Mouse (Mus musculus): ENCODE data around the gene Vsig10l. TPM values are rescaled to one million over a fixed set of nuclear protein-coding genes. Genes with fewer than 3 reads are reported as not detected.

The Vsig10l gene
- polyA plus RNA-seq, 1 experiment from 2014 or later, result 4.1 TPM

DNA sequence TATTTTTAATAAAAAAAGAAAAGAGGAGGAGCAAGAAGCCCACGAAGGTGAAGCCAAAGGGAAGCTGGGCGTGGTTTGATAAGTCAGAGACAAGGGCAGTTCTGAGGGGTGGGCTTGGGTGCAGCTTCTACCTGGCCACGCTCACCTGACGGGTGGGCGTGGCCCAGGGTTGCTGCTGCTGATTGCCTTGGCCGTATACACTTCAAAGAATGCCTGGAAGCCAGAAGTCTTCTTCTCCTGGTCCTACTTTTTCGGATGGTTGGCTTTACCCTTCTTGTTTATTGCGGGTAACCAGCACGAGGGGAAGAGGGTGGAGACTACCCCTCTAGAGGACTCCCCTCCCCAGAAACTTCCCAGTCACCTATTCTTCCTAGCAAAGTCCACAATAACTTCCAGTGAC is 20.3 kb upstream of the Vsig10l start:
- Histone ChIP-seq H3K4me2 (replicated peaks) (peak overlapping the region; percentile 89), H3K4me3 (replicated peaks) (peak overlapping the region; percentile 51), H3K9me3 (no peaks in the 10 kb centered on the region), H3K4me1 (replicated peaks) (peaks cover 10% of the 10 kb centered on the region), H3K27me3 (replicated peaks) (no peaks in the 10 kb centered on the region), H3K36me3 (no peaks in the 10 kb centered on the region), H3K27ac (peak overlapping the region; percentile 98), H3K9ac (peak overlapping the region; percentile 66)
- ATAC-seq, result peak; percentile 9; the same call in 1 of the 2 replicates
- WGBS, result 11% methylated on average over 9 of the region's 9 CpGs

GRCm38 (mm10) chr7:43443126-43443916 is 19.6 kb upstream of the Vsig10l start:
- Histone ChIP-seq H3K4me3 (replicated peaks) (peak overlapping the region; percentile 51), H3K27ac (peak overlapping the region; percentile 98), H3K4me1 (replicated peaks) (peaks cover 10% of the 10 kb centered on the region), H3K36me3 (no peaks in the 10 kb centered on the region), H3K9me3 (no peaks in the 10 kb centered on the region), H3K9ac (peak overlapping the region; percentile 66), H3K27me3 (replicated peaks) (no peaks in the 10 kb centered on the region), H3K4me2 (replicated peaks) (peak overlapping the region; percentile 89)
- under 1% methylated on average over 36 of the region's 36 CpGs for WGBS
- peak; percentile 94 for ATAC-seq

GRCm38 (mm10) chr7:43443917-43444293 is 19.0 kb upstream of the Vsig10l start, which contains the start of the genes Etfb and Gm45233:
Etfb (plus strand) TSS chr7:43444083.
Gm45233 (plus strand) TSS chr7:43444128.
- Histone ChIP-seq H3K36me3 (no peaks in the 10 kb centered on the region; the same call in 1 of the 2 replicates), H3K27me3 (replicated peaks) (no peaks in the 10 kb centered on the region), H3K4me2 (replicated peaks) (peak within 1 kb of the TSS; percentile 89), H3K9me3 (no peaks in the 10 kb centered on the region), H3K4me1 (replicated peaks) (peaks cover 10% of the 10 kb centered on the region), H3K27ac (peak within 1 kb of the TSS; percentile 98), H3K9ac (peak within 1 kb of the TSS; percentile 66), H3K4me3 (replicated peaks) (peak within 1 kb of the TSS; percentile 51)
- WGBS, result 0% methylated on average over 27 of the region's 27 CpGs
- peak; percentile 97 for ATAC-seq

- H3K4me1 ChIP-seq (replicated peaks), result peaks cover 7% of the 10 kb centered on the region
- no peak overlapping the region for H3K27ac ChIP-seq
- H3K36me3 ChIP-seq, result peaks cover 2% of the 10 kb centered on the region; the same call in 1 of the 2 replicates
- H3K27me3 ChIP-seq (replicated peaks), result no peaks in the 10 kb centered on the region
- 79% methylated on average over 4 of the region's 4 CpGs for WGBS
- H3K4me2 ChIP-seq (replicated peaks), result no peak overlapping the region
- no peak overlapping the region for H3K4me3 ChIP-seq (replicated peaks)
- ATAC-seq, result no peak
- no peaks in the 10 kb centered on the region for H3K9me3 ChIP-seq
- H3K9ac ChIP-seq, result no peak overlapping the region
These were observed 15.2 kb upstream of the Vsig10l start for GRCm38 (mm10) chr7:43447801-43448200.

GRCm38 (mm10) chr7:43448246-43448645 is 14.7 kb upstream of the Vsig10l start:
- Histone ChIP-seq H3K9ac (no peak overlapping the region), H3K27me3 (replicated peaks) (no peaks in the 10 kb centered on the region), H3K4me3 (replicated peaks) (no peak overlapping the region), H3K9me3 (no peaks in the 10 kb centered on the region), H3K36me3 (peaks cover 5% of the 10 kb centered on the region), H3K4me1 (replicated peaks) (peaks cover 5% of the 10 kb centered on the region), H3K4me2 (replicated peaks) (no peak overlapping the region), H3K27ac (no peak overlapping the region)
- WGBS, result 82% methylated on average over 3 of the region's 3 CpGs
- no peak for ATAC-seq

DNA sequence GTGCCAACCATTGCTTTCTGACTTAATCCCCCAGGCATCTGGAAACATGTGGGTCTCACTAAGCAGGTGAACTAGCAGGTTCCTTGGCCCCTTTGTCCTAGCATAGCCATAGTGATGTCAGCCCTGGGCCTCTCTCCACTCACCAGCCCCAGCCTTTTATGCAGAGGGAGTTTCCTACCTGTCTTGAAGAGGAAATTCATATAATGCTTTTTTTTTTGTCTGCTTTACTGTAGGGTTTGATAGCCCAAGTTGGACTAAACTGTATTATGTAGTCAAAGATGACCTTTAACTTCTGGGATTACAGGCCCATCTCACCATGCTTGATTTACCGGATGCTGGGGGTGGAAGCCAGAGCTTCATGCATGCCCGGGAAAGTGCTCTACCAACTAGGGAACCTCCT is 13.1 kb upstream of the Vsig10l start:
- H3K9ac ChIP-seq, result no peak overlapping the region
- 96% methylated on average over 2 of the region's 2 CpGs for WGBS
- no peak overlapping the region for H3K4me2 ChIP-seq (replicated peaks)
- H3K9me3 ChIP-seq, result no peaks in the 10 kb centered on the region
- H3K36me3 ChIP-seq, result peaks cover 16% of the 10 kb centered on the region
- ATAC-seq, result no peak
- H3K4me1 ChIP-seq (replicated peaks), result no peaks in the 10 kb centered on the region
- no peak overlapping the region for H3K4me3 ChIP-seq (replicated peaks)
- no peaks in the 10 kb centered on the region for H3K27me3 ChIP-seq (replicated peaks)
- no peak overlapping the region for H3K27ac ChIP-seq

DNA sequence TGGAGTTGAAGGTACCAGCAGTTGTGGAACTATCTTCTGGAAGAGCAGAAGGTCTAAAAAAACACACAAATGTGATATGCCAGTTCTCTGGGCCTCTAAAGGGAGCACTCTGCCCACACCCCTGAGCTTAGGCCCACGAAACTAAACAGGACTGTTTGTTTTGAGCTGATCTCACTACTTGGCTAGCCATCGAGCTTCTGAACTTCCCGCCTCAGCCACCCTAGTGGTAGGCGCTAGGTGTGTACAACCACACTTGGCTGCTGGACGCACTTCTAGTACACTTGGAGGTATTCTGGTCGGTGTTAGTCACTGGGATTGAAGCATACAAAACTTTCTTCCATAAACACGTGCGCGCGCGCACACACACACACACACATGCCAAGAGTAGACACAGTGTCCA is 11.2 kb upstream of the Vsig10l start:
- Histone ChIP-seq H3K4me1 (replicated peaks) (no peaks in the 10 kb centered on the region), H3K4me2 (replicated peaks) (no peak overlapping the region), H3K4me3 (replicated peaks) (no peak overlapping the region), H3K9me3 (no peaks in the 10 kb centered on the region), H3K9ac (no peak overlapping the region), H3K36me3 (peaks cover 21% of the 10 kb centered on the region), H3K27me3 (replicated peaks) (no peaks in the 10 kb centered on the region), H3K27ac (no peak overlapping the region)
- no peak for ATAC-seq
- WGBS, result 92% methylated on average over 11 of the region's 11 CpGs

GRCm38 (mm10) chr7:43452609-43453008 is 10.3 kb upstream of the Vsig10l start:
- WGBS, result 45% methylated on average over 4 of the region's 4 CpGs
- H3K36me3 ChIP-seq, result peaks cover 27% of the 10 kb centered on the region
- no peaks in the 10 kb centered on the region for H3K9me3 ChIP-seq
- H3K9ac ChIP-seq, result no peak overlapping the region
- H3K4me3 ChIP-seq (replicated peaks), result no peak overlapping the region
- H3K4me1 ChIP-seq (replicated peaks), result no peaks in the 10 kb centered on the region
- no peak overlapping the region for H3K4me2 ChIP-seq (replicated peaks)
- H3K27ac ChIP-seq, result no peak overlapping the region
- ATAC-seq, result no peak
- H3K27me3 ChIP-seq (replicated peaks), result no peaks in the 10 kb centered on the region

DNA sequence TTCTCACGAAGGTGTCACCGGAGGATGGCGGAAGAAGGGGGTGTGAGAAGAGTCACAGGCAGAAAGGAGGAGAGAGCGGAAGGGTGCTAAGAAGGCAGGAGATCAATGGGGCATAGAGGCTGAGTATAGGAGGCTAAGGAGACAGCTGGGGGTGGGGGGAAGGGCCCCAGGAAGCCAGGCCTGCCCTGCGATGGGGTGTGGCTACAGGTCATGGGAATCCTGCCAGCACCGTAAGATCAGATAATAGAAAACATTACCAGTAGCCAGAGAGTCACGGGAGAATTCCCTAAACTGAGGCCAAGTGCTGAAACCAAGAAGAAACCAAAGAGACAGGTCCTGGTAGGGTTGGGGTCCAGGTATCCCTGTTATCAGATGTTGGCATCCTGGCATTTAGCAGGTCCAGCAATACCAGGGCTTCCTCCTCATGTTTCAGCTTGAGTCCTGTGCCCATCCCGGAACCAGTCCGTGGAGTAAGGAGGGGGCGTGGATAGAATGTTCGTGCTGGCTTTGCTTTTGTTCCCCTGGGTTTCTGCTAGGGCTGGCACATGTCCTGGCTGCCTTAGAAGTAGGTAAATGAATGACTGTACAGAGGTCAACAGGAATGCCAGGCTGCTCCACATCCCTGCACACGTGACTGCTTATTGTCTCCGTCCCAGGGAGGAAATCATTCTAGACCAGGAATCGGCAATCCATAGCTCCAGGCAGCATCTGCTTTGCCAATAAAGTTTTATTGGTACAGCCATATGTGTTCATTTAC is 9.2 kb upstream of the Vsig10l start:
- no peaks in the 10 kb centered on the region for H3K4me1 ChIP-seq (replicated peaks)
- no peaks in the 10 kb centered on the region for H3K9me3 ChIP-seq
- no peak overlapping the region for H3K27ac ChIP-seq
- H3K27me3 ChIP-seq (replicated peaks), result no peaks in the 10 kb centered on the region
- no peak overlapping the region for H3K4me2 ChIP-seq (replicated peaks)
- 84% methylated on average over 14 of the region's 14 CpGs for WGBS
- ATAC-seq, result no peak; the same call in 1 of the 2 replicates
- H3K36me3 ChIP-seq, result peaks cover 27% of the 10 kb centered on the region
- no peak overlapping the region for H3K4me3 ChIP-seq (replicated peaks)
- H3K9ac ChIP-seq, result no peak overlapping the region

DNA sequence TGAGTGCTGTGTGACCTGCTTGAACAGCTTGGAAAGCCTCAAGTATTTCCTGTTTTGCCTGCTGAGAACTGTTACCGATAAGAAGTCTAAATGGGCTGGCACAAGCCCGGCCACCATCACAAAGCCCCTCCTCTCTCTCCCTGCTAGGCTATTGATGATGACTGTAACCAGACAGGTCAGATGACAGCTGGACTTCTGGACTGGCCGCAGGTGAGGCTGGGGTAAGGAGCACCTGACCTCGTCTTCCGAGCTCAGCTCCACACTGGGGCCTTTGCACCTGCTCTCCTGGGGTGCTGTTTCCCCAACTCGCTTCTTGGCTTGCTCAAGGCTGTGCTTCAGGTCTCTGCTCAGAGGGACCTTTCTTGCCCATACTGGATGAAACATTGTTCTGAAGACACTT is 8.6 kb upstream of the Vsig10l start:
- Histone ChIP-seq H3K4me3 (replicated peaks) (no peak overlapping the region), H3K9me3 (no peaks in the 10 kb centered on the region), H3K27me3 (replicated peaks) (no peaks in the 10 kb centered on the region), H3K36me3 (peaks cover 27% of the 10 kb centered on the region), H3K9ac (no peak overlapping the region), H3K4me2 (replicated peaks) (no peak overlapping the region), H3K4me1 (replicated peaks) (no peaks in the 10 kb centered on the region), H3K27ac (no peak overlapping the region)
- WGBS, result 88% methylated on average over 6 of the region's 6 CpGs
- ATAC-seq, result no peak

DNA sequence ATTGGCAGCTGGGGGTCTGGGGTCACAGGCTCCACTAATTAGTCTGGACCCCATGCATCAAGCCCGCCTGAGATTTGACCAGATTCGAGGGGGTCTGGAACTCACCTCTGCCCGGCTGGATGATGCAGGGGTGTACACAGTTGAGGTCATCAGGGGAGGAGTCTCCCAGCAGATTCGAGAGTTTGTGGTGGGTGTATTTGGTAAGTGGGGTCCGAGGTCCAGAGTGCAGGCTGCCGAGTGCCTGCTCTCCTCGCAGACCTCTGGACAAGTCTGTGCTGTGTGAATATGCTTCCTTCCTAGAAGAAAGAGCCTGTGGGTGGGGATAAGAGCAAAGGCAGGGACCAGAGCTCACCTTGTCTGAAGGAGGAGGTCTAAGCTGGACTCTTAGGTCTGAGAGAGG is 1.0 kb downstream of the Vsig10l start:
- Histone ChIP-seq H3K27me3 (replicated peaks) (no peaks in the 10 kb centered on the region), H3K9me3 (no peaks in the 10 kb centered on the region), H3K9ac (no peak overlapping the region), H3K4me2 (replicated peaks) (no peak overlapping the region), H3K4me1 (replicated peaks) (peaks cover 10% of the 10 kb centered on the region; the same call in 1 of the 2 replicates), H3K27ac (no peak overlapping the region), H3K36me3 (no peaks in the 10 kb centered on the region), H3K4me3 (replicated peaks) (no peak overlapping the region)
- no peak for ATAC-seq
- WGBS, result 74% methylated on average over 7 of the region's 7 CpGs

GRCm38 (mm10) chr7:43464864-43465343 is 2.0 kb downstream of the Vsig10l start:
- peak overlapping the region; percentile 51 for H3K9ac ChIP-seq
- peak overlapping the region; percentile 96 for H3K4me2 ChIP-seq (replicated peaks)
- peaks cover 10% of the 10 kb centered on the region; the same call in 1 of the 2 replicates for H3K4me1 ChIP-seq (replicated peaks)
- H3K9me3 ChIP-seq, result no peaks in the 10 kb centered on the region
- H3K36me3 ChIP-seq, result no peaks in the 10 kb centered on the region
- H3K27me3 ChIP-seq (replicated peaks), result no peaks in the 10 kb centered on the region
- WGBS, result 5% methylated on average over 35 of the region's 35 CpGs
- ATAC-seq, result peak; percentile 15
- H3K27ac ChIP-seq, result no peak overlapping the region
- peak overlapping the region; percentile 53 for H3K4me3 ChIP-seq (replicated peaks)

All from intestine, embryonic 15.5 days (tissue).